24 mouse cellular contexts compared by ENCODE assay signal in genomic region chr10:79862925-79863324, GRCm38 (mm10). TPM values are rescaled to one million over a fixed set of nuclear protein-coding genes. Genes with fewer than 3 reads are reported as not detected.
DNase-seq lines count a peak whose midpoint lies in the region; ATAC-seq lines count a peak whose summit lies in the region.
"Had no signal": no experiment of that assay in that cellular context is flagged by ENCODE, and none has a peak within 500 bp of the region (broad histone marks: within the 10 kb centered on the region; RNA-seq: fewer than 3 reads in every experiment).

No protein-coding gene starts in this region.

- H3K27me3 ChIP-seq in hindbrain, embryonic 12.5 days: no peaks in the 10 kb centered on the region
- no peaks in the 10 kb centered on the region for H3K27me3 ChIP-seq in hindbrain, embryonic 16.5 days (replicated peaks; ENCODE audit: control insufficient read depth, insufficient read depth, low read length)
- no peaks in the 10 kb centered on the region for H3K27me3 ChIP-seq in kidney, embryonic 14.5 days (ENCODE audit: control insufficient read depth, insufficient read depth, low read length)
- H3K27me3 ChIP-seq: forebrain, embryonic 12.5 days; intestine, embryonic 15.5 days; limb, embryonic 13.5 days; liver, embryonic 13.5 days; neural tube, embryonic 15.5 days had no signal

- WGBS in hindbrain, embryonic 12.5 days: 76% methylated on average over 10 of the region's 10 CpGs
- 73% methylated on average over 10 of the region's 10 CpGs for WGBS in hindbrain, embryonic 16.5 days
- WGBS in kidney, embryonic 14.5 days: 60% methylated on average over 10 of the region's 10 CpGs

- no peaks in the 10 kb centered on the region for H3K9me3 ChIP-seq in hindbrain, embryonic 12.5 days (replicated peaks)
- H3K9me3 ChIP-seq in hindbrain, embryonic 16.5 days (ENCODE audit: control insufficient read depth, low read length): no peaks in the 10 kb centered on the region
- no peaks in the 10 kb centered on the region for H3K9me3 ChIP-seq in kidney, embryonic 14.5 days (ENCODE audit: control insufficient read depth, low read length)
- H3K9me3 ChIP-seq: forebrain, embryonic 12.5 days; G1E; intestine, embryonic 15.5 days; limb, embryonic 13.5 days; liver, embryonic 13.5 days; neural tube, embryonic 15.5 days had no signal

- no peak overlapping the region for H3K4me2 ChIP-seq in hindbrain, embryonic 12.5 days (replicated peaks)
- no peak overlapping the region for H3K4me2 ChIP-seq in hindbrain, embryonic 16.5 days (ENCODE audit: low read length)
- no peak overlapping the region for H3K4me2 ChIP-seq in kidney, embryonic 14.5 days (replicated peaks; ENCODE audit: low read depth, low read length)
- H3K4me2 ChIP-seq: forebrain, embryonic 12.5 days; intestine, embryonic 15.5 days; limb, embryonic 13.5 days; liver, embryonic 13.5 days; lung, embryonic 14.5 days; neural tube, embryonic 15.5 days had no signal

- peak; percentile 54 for DNase-seq in cerebellum, adult 9-11 months
- DNase-seq in cerebellum, adult 18-20 months: no peak
- DNase-seq in kidney, postnatal 4 days: peak; percentile 52 to 55
- peak; percentile 71 for DNase-seq in testis, postnatal 10 days (ENCODE audit: low spot score)
- no peak for DNase-seq in testis, postnatal 14 days (ENCODE audit: low spot score)
- DNase-seq: adrenal gland, postnatal 36 days; gastrocnemius, postnatal 10 days; heart, adult 18-20 months; heart, postnatal 4 days; liver, embryonic 13.5 days; lung, embryonic 14.5 days; lung, postnatal 36 days; right cerebral cortex, postnatal 25 days had no signal

- 0 out of 2 replicates have a peak overlapping the region, but pooled peaks have one; percentile 4 for H3K27ac ChIP-seq in hindbrain, embryonic 12.5 days
- H3K27ac ChIP-seq in hindbrain, embryonic 16.5 days (ENCODE audit: low read depth, low read length): no peak overlapping the region; the same call in 1 of the 2 replicates
- no peak overlapping the region for H3K27ac ChIP-seq in kidney, embryonic 14.5 days (ENCODE audit: low read depth, low read length)
- H3K27ac ChIP-seq: forebrain, embryonic 12.5 days; limb, embryonic 13.5 days; liver, embryonic 13.5 days had no signal

- H3K9ac ChIP-seq in hindbrain, embryonic 12.5 days: no peak overlapping the region
- no peak overlapping the region for H3K9ac ChIP-seq in hindbrain, embryonic 16.5 days (ENCODE audit: low read depth, low read length)
- no peak overlapping the region for H3K9ac ChIP-seq in kidney, embryonic 14.5 days (ENCODE audit: low read depth, low read length)
- H3K9ac ChIP-seq: forebrain, embryonic 12.5 days; intestine, embryonic 15.5 days; limb, embryonic 13.5 days; liver, embryonic 13.5 days; lung, embryonic 14.5 days; neural tube, embryonic 15.5 days had no signal

- H3K4me1 ChIP-seq in hindbrain, embryonic 12.5 days: peaks cover 26% of the 10 kb centered on the region
- peaks cover 20% of the 10 kb centered on the region for H3K4me1 ChIP-seq in hindbrain, embryonic 16.5 days (ENCODE audit: control insufficient read depth, insufficient read depth, low read depth, low read length)
- H3K4me1 ChIP-seq in kidney, embryonic 14.5 days (ENCODE audit: control insufficient read depth, insufficient read depth, low read length): peaks cover 23% of the 10 kb centered on the region

- H3K4me3 ChIP-seq in hindbrain, embryonic 12.5 days: no peak overlapping the region
- no peak overlapping the region for H3K4me3 ChIP-seq in hindbrain, embryonic 16.5 days (ENCODE audit: low read length)
- no peak overlapping the region for H3K4me3 ChIP-seq in kidney, embryonic 14.5 days (ENCODE audit: low read length)
- H3K4me3 ChIP-seq: forebrain, embryonic 12.5 days; intestine, embryonic 15.5 days; limb, embryonic 13.5 days; liver, embryonic 13.5 days; neural tube, embryonic 15.5 days had no signal

- no peak for ATAC-seq in hindbrain, embryonic 12.5 days (ENCODE audit: low FRiP score)
- no peak for ATAC-seq in hindbrain, embryonic 16.5 days
- no peak for ATAC-seq in kidney, embryonic 14.5 days (ENCODE audit: low FRiP score, low TSS enrichment)
- ATAC-seq: intestine, embryonic 15.5 days had no signal

- H3K36me3 ChIP-seq in hindbrain, embryonic 12.5 days: peaks cover 90% of the 10 kb centered on the region
- peaks cover 56% of the 10 kb centered on the region for H3K36me3 ChIP-seq in hindbrain, embryonic 16.5 days (ENCODE audit: control insufficient read depth, insufficient read depth, low read length)
- peaks cover 90% of the 10 kb centered on the region for H3K36me3 ChIP-seq in kidney, embryonic 14.5 days (ENCODE audit: control insufficient read depth, insufficient read depth, low read length)

RNA-seq across cellular contexts. Expression of gene Ptbp1, which starts 8.7 kb away (rescaled TPM):
- polyA plus RNA-seq in hindbrain, embryonic 12.5 days (2016; fragmentation: Nextera tagmentation; extraction: Ambion mirVana): 201 and 211 TPM in 2 replicates
- 61.2 and 79.2 TPM in 2 replicates for polyA plus RNA-seq in hindbrain, embryonic 16.5 days (2015; fragmentation: Nextera tagmentation; extraction: Ambion mirVana)
- polyA plus RNA-seq in kidney, embryonic 14.5 days (2014; fragmentation: Nextera tagmentation; extraction: Ambion mirVana): 279 and 333 TPM in 2 replicates

RNA-seq across cellular contexts. Expression of gene Prtn3, which starts 11.4 kb away (rescaled TPM):
- 11.8 and 14.1 TPM in 2 replicates for polyA plus RNA-seq in hindbrain, embryonic 12.5 days (2016; fragmentation: Nextera tagmentation; extraction: Ambion mirVana)
- polyA plus RNA-seq in hindbrain, embryonic 16.5 days (2015; fragmentation: Nextera tagmentation; extraction: Ambion mirVana): 10.4 and 11.2 TPM in 2 replicates
- polyA plus RNA-seq in kidney, embryonic 14.5 days (2014; fragmentation: Nextera tagmentation; extraction: Ambion mirVana): 9.6 and 11.1 TPM in 2 replicates

RNA-seq across cellular contexts. Expression of gene Plppr3, which starts 11.5 kb away (rescaled TPM):
- 289 and 290 TPM in 2 replicates for polyA plus RNA-seq in hindbrain, embryonic 12.5 days (2016; fragmentation: Nextera tagmentation; extraction: Ambion mirVana)
- polyA plus RNA-seq in hindbrain, embryonic 16.5 days (2015; fragmentation: Nextera tagmentation; extraction: Ambion mirVana): 387 and 426 TPM in 2 replicates
- polyA plus RNA-seq in kidney, embryonic 14.5 days (2014; fragmentation: Nextera tagmentation; extraction: Ambion mirVana): 58.8 and 59.7 TPM in 2 replicates

RNA-seq across cellular contexts. Expression of gene Elane, which starts 23.1 kb away (rescaled TPM):
- 0.56 TPM in 1 of 2 replicates, not detected in the other for polyA plus RNA-seq in hindbrain, embryonic 12.5 days (2016; fragmentation: Nextera tagmentation; extraction: Ambion mirVana)
- polyA plus RNA-seq in hindbrain, embryonic 16.5 days (2015; fragmentation: Nextera tagmentation; extraction: Ambion mirVana): 0.26 and 0.32 TPM in 2 replicates
- not detected in 2 replicates for polyA plus RNA-seq in kidney, embryonic 14.5 days (2014; fragmentation: Nextera tagmentation; extraction: Ambion mirVana)
- polyA plus RNA-seq: forebrain, embryonic 12.5 days; large intestine, adult 2 months had no signal

RNA-seq across cellular contexts. Expression of gene Cfd, which starts 27.7 kb away (rescaled TPM):
- not detected in 2 replicates for polyA plus RNA-seq in hindbrain, embryonic 12.5 days (2016; fragmentation: Nextera tagmentation; extraction: Ambion mirVana)
- polyA plus RNA-seq in hindbrain, embryonic 16.5 days (2015; fragmentation: Nextera tagmentation; extraction: Ambion mirVana): not detected in 2 replicates
- polyA plus RNA-seq in kidney, embryonic 14.5 days (2014; fragmentation: Nextera tagmentation; extraction: Ambion mirVana): not detected in 2 replicates
- polyA plus RNA-seq: forebrain, embryonic 12.5 days; G1E; heart, embryonic 14.5 days; intestine, embryonic 15.5 days; limb, embryonic 13.5 days; liver, embryonic 13.5 days; lung, embryonic 14.5 days; neural tube, embryonic 15.5 days; stomach, embryonic 16.5 days had no signal

Comparison
In these comparisons a context has a peak if more than half of its experiments do, and no peak if none do; other contexts are left out.
1. DNase-seq: peak in cerebellum, adult 9-11 months (single experiment), kidney, postnatal 4 days (2 of 2) and testis, postnatal 10 days (single experiment); none in cerebellum, adult 18-20 months (0 of 2) and testis, postnatal 14 days (single experiment).